In genomic region chr2:91526294-91527146, GRCm38 (mm10) we compare ENCODE assay signal across 8 mouse cellular contexts. TPM values are rescaled to one million over a fixed set of nuclear protein-coding genes. Genes with fewer than 3 reads are reported as not detected.
DNase-seq lines count a peak whose midpoint lies in the region; ATAC-seq lines count a peak whose summit lies in the region.

Ckap5 (plus strand) TSS chr2:91526762.

- no peaks in the 10 kb centered on the region for H3K9me3 ChIP-seq in lung, embryonic 16.5 days (ENCODE audit: control insufficient read depth, low read length)

- no peaks in the 10 kb centered on the region for H3K36me3 ChIP-seq in lung, embryonic 16.5 days (ENCODE audit: control insufficient read depth, insufficient read depth, low read length)

- H3K27me3 ChIP-seq in lung, embryonic 16.5 days (ENCODE audit: control insufficient read depth, insufficient read depth, low read depth, low read length): no peaks in the 10 kb centered on the region

- H3K9ac ChIP-seq in lung, embryonic 16.5 days (ENCODE audit: low read length): peak within 1 kb of the TSS; percentile 98

- ATAC-seq in hematopoietic stem cell, adult 5-6 weeks (replicated peaks in 1 of 2; ENCODE audit: insufficient read depth in 1 of 2, low FRiP score in 2 of 2, low TSS enrichment in 1 of 2, low read depth in 1 of 2, poor library complexity in 2 of 2, severe bottlenecking in 2 of 2): peak; percentile 100
- ATAC-seq in lung, embryonic 16.5 days (ENCODE audit: low read depth): peak; percentile 99

- peak; percentile 81 for DNase-seq in MEL-GATA-1-ER (ENCODE audit: extremely low read depth, low read depth)
- peak; percentile 91 for DNase-seq in cerebellum, adult 8-10 months
- peak; percentile 94 for DNase-seq in forelimb bud, embryonic 11.5 days (ENCODE audit: low read depth, low spot score)
- peak; percentile 84 for DNase-seq in layer of hippocampus, adult 9-10 months (ENCODE audit: low spot score)
- peak; percentile 80 for DNase-seq in ovary, postnatal 10 days (ENCODE audit: low spot score)
- peak; percentile 84 to 86 for DNase-seq in thymus, postnatal 10 days (ENCODE audit: low spot score in 2 of 2)

- H3K27ac ChIP-seq in lung, embryonic 16.5 days (ENCODE audit: low read length): peak within 1 kb of the TSS; percentile 80

- WGBS in lung, embryonic 16.5 days: under 1% methylated on average over 60 of the region's 64 CpGs

- peak within 1 kb of the TSS; percentile 78 for H3K4me2 ChIP-seq in lung, embryonic 16.5 days (ENCODE audit: low read depth, low read length)

- peaks cover 9% of the 10 kb centered on the region for H3K4me1 ChIP-seq in lung, embryonic 16.5 days (replicated peaks; ENCODE audit: control insufficient read depth, insufficient read depth, low read length)

- H3K4me3 ChIP-seq in lung, embryonic 16.5 days (ENCODE audit: low read length): peak within 1 kb of the TSS; percentile 97

RNA-seq across cellular contexts. Expression of gene Ckap5, which starts in this region (rescaled TPM):
- 91.6 and 114 TPM in 2 replicates for total RNA-seq in hematopoietic stem cell, adult 5-6 weeks (2017)
- polyA plus RNA-seq in lung, embryonic 16.5 days (2015; fragmentation: Nextera tagmentation; extraction: Ambion mirVana): 75.6 and 84.9 TPM in 2 replicates

Comparison
In these comparisons a context has a peak if more than half of its experiments do, and no peak if none do; other contexts are left out.
1. Peak in every context shown above with its lines: DNase-seq, ATAC-seq, H3K4me3 ChIP-seq and H3K27ac ChIP-seq.